Mouse (Mus musculus) skeletal muscle tissue, adult 2 months (tissue): Measurements from ENCODE around the gene Srebf1.

Experiments used
- DNase-seq: peaks from one replicate; pipeline ENCODE4 v3.0.0-alpha.2; 2012; ENCODE audit warnings: low read depth, low spot score

Gene Srebf1

GRCm38 (mm10) chr11:60235351-60235750 is 13.0 kb upstream of the Srebf1 start:
- no peak for DNase-seq

- DNase-seq = no peak
Measured at GRCm38 (mm10) chr11:60233235-60233634, 10.9 kb upstream of the Srebf1 start.

- DNase-seq = no peak
Measured at GRCm38 (mm10) chr11:60232441-60233058, 10.2 kb upstream of the Srebf1 start.

GRCm38 (mm10) chr11:60231951-60232350 is 9.6 kb upstream of the Srebf1 start:
- DNase-seq = no peak

GRCm38 (mm10) chr11:60231326-60231725 is 8.9 kb upstream of the Srebf1 start:
- DNase-seq = no peak

GRCm38 (mm10) chr11:60230512-60230911 is 8.1 kb upstream of the Srebf1 start:
- no peak for DNase-seq

- no peak for DNase-seq
Measured at GRCm38 (mm10) chr11:60229821-60230220, 7.4 kb upstream of the Srebf1 start.

GRCm38 (mm10) chr11:60228525-60228924 is 6.1 kb upstream of the Srebf1 start:
- no peak for DNase-seq

- DNase-seq = no peak
Measured at GRCm38 (mm10) chr11:60225874-60226273, 3.5 kb upstream of the Srebf1 start.

GRCm38 (mm10) chr11:60224676-60225075 is 2.3 kb upstream of the Srebf1 start:
- no peak for DNase-seq

GRCm38 (mm10) chr11:60222085-60222468 is 304 bp downstream of the Srebf1 start:
- DNase-seq = no peak

GRCm38 (mm10) chr11:60221425-60221824 is 956 bp downstream of the Srebf1 start:
- no peak for DNase-seq

- DNase-seq = peak; percentile 86
Measured at GRCm38 (mm10) chr11:60220291-60220804, 2.0 kb downstream of the Srebf1 start.

- DNase-seq = no peak
Measured at GRCm38 (mm10) chr11:60219609-60220008, 2.8 kb downstream of the Srebf1 start.

GRCm38 (mm10) chr11:60217467-60217866 is 4.9 kb downstream of the Srebf1 start:
- DNase-seq = no peak

- no peak for DNase-seq
Measured at GRCm38 (mm10) chr11:60216671-60217070, 5.7 kb downstream of the Srebf1 start.

GRCm38 (mm10) chr11:60213266-60213665 is 9.1 kb downstream of the Srebf1 start:
- DNase-seq = no peak

GRCm38 (mm10) chr11:60211761-60212160 is 10.6 kb downstream of the Srebf1 start:
- no peak for DNase-seq

GRCm38 (mm10) chr11:60211152-60211551 is 11.2 kb downstream of the Srebf1 start:
- no peak for DNase-seq

- DNase-seq = peak; percentile 85
Measured at GRCm38 (mm10) chr11:60210305-60210724, 12.1 kb downstream of the Srebf1 start.

- DNase-seq = no peak
Measured at GRCm38 (mm10) chr11:60209933-60210249, 12.5 kb downstream of the Srebf1 start.

GRCm38 (mm10) chr11:60209217-60209932 is 13.0 kb downstream of the Srebf1 start:
- peak; percentile 79 for DNase-seq

GRCm38 (mm10) chr11:60208712-60209111 is 13.7 kb downstream of the Srebf1 start:
- no peak for DNase-seq
